Mouse (Mus musculus): ENCODE data around the gene Tmcc2.
A peak's percentile ranks its signal among the peaks of the same experiment; 100 is the strongest.

The Tmcc2 gene

DNA sequence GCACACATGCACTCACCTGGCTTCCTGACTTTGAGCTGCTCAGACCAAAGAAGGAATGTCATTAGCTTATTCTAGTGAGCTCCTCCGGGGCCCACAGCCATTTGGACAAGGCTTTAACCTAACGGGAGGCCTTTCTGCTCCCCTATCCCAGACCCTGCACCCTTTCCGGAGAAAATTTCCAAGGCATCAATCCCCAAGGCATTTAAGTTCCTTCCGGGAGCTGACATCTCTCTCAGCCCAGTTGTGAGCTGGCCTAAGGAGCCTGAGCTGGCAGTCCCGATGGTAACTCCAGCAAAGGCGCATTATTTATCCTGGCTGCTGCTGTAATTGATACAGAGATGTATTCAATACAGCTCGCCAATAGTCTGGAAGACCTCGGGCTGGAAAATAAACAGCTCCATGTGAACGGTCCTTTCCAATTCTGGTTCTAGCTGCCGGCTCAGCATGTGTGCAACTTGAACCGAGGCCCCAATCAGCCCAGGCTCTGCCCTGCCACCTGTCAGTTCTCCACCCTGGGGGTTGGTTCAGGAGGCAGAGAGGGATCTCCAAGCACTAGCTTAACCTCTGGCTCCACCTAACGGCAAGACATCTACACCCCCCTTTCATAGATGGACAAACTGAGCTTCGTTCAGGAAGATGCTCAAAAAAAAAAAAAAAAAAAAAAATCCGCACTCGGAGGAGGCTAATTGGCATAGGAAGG is 1.0 kb downstream of the Tmcc2 start:
- peak; percentile 90 to 96 for DNase-seq

DNA sequence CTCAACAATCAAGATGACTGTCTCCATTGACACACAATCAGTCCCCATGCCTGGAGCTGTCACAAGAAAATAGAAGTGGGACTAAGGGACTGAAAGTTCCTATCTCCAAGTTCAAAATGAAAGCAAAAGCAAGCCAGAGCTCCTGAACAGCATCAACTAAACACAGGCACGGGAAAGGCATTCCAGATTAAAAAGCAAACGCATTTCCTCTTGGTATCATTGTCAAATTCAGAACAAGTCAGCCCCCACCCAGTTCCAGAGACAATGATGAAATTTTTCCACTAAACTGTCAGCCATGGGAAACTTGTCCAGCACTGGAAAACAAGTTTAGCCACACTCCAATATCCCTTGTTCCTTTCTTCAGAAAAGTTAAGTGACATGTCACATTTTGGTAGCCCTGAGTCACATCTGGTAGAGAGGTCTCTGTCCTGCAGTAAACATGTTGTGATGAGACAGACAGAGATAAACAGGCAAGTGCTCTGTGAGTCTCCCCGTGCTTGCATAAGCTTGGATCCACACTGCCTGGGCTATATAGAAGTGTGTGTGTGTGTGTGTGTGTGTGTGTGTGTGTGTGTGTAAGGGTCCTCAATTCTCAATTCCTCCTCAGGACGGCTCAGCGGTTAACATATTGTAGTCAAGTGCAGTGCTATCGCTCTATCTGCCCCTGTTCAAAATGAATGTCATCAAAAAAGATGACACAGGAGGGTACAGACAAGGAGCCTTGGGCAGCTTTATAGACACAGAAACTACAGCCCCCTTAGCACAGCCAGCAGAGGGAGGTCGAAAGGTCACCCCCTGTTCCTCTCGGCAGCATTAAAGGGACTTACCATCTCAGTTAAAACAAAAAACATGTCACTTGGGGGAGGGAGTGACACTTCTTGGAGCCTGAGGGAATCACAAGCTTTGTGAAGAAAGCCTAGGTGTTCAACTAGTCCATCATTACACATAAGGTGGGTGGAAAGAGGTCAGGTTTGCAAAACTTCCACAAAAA is 2.0 kb downstream of the Tmcc2 start:
- peak in 1 of 2 experiments; percentile 38 for DNase-seq

DNA sequence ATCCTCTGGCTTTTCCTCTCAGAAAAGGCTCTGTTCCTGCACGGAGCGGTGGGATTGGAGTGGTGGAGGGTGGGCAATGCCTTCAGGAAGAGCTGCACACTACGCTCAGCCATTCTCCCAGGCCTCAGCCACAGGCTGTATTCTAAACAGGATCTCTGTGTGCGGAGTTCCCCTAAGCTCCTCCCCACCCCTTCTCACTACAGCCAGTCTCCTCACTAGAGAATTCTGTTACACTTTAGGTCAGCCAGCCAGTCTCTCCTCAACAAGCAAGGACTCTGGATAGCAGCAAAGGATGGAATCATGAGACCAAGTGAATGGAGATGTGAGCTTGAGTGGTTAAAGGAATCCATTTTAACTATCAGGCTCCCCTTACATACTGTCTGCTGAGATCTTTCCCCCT is 3.1 kb downstream of the Tmcc2 start:
- peak; percentile 67 to 72 for DNase-seq

DNA sequence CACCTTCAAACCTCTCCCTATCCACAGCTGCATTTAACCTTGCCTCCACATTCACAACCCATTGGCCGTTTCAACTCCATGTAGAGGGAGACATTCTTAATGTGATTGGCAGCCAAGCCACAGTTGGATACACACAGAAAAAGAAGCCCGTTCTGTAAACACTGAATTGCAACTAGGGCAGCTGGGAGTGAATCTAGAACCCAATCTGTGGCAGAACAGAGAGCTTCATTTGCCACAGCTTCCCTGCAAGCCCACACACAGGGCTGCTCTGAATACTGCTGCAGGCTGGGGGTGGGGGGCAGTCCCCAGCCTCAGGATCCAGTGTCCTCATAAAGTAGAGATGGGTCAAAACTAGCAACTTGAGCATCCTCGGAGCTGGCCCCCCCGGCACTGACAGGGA is 4.8 kb downstream of the Tmcc2 start:
- DNase-seq: peak in 1 of 2 experiments; percentile 32

DNA sequence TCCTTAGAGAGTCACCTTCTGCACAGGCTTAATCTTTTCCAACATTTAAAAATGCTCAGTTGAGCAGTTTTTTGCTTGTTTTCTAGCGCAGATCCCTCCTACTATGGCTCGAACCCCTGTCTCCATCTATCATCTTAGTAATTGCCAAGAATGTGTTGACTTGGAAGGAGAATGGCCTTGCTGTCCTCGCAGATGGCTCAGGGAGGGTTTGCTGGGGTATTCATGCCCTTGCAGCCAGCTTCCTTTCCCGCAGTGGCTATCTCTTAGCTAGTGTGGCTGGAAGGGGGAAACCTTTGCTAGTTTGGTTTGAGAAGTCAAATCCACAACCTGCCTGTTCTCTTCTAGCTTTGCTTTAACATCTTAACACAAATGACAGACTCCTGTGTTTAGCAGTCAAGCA is 5.4 kb downstream of the Tmcc2 start:
- peak in 1 of 2 experiments; percentile 38 for DNase-seq

DNA sequence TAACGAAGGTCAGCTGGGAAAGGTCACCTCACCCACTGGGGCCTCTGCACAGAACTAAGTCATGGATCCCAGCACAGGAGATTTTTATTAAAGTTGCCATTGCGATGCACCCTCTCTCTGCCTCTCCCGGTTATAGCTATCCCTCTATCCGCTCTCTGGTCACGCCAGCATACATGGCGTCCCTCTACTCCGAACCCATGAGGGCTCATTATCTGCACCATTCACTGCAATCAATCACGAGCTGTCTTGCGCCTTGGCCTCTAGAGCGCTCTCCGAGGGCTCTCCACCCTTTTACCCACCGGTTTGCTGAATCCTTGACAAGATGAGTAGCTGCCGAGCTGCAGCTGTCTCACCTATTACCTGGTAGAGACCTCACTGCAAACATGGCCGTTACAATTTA is 5.8 kb downstream of the Tmcc2 start:
- DNase-seq: peak in 1 of 2 experiments; percentile 23

DNA sequence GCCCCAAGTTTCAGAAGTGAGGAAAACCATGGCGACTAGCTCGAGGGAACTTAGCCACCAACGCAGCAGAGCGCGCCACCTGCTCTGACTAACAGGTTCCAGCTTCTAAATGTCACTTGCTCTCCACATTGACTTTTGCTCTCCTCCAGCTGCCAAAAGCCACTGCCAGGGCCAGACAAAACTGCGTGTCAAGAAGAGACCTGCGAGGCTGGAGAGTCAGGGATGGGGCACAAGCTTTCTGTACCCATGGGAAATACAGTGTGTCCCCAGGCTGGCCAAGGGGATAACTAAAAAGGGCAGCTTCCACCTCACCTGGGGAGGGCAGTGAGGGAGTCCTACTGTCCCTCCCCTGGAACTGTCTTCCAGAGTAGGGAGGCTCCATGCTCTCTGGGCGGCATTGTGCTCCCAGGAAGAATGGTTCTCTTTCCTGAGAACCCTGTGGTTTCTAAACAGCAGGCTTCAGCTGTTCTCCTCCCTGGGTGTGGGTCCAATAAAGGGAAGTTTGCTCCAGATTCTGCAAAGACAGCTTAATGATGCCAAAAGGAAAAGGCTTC is 7.0 kb downstream of the Tmcc2 start:
- DNase-seq: peak; percentile 56 to 62

DNA sequence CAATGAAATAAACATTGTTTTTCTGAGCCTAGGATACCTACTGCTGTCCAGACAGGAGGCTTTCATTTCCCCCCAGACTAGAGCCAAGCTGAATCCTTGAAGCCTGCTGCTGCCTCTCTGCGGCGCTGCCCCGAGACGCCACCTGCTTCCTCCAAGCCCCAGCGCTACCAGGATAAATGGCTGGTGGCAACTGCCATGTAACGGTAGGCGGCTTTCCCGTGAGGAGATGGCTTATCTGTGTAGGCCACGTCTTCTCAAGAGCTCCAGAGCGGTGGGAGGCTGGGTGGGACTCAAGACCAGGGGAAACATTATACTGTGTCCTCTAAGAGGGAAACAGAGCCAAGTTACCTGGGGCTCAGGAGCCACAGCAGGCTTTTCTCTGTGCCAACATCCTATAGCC is 9.2 kb downstream of the Tmcc2 start:
- DNase-seq: peak; percentile 73 to 76

DNA sequence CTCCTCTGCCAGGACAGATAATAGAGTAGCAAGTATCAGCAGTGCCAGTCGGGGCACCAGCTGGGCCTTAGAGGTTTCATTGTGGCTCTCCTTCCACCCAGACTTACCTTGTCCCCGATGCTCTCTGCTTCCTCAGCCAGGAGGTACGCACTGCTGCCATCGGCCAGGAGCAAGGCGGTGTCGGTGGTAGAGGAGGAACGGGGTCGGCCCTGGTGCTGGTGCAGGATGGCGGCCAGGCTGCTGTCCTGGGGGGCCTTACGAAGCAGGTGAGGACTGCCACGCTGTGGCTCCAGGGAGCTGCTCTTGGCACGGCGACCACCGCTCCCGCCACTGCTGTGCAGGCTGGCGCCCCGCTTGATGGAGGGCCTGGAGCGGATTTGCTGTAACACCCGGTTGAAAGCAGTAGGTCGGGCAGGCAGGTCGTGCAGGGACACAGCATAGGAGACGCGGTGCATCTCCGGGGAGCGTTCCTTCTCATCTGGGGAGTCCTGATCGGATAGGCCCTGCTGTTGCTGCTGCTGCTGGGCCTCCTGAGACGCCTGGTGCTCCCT is 10.5 kb downstream of the Tmcc2 start:
- peak in 1 of 2 experiments; percentile 54 for DNase-seq

DNA sequence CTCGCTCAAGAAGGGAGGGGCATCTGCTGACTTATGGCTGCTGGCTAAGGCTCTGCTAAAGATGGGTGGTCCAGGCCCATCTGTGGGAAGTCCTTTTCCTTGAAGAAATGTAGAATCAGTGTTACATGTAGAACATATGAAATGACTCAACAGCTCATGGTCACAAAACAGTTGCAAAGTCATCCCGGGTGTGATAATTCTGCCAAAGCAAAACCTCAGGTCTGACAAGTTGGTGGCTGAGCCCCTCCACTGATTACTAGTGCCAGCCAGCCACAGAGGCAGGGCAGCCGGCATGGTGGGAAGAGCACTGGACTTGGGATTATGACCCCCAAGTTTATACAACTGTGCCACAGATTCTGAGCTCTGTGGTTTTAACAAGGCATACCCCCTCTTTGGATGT is 13.3 kb downstream of the Tmcc2 start:
- DNase-seq: no peak

DNA sequence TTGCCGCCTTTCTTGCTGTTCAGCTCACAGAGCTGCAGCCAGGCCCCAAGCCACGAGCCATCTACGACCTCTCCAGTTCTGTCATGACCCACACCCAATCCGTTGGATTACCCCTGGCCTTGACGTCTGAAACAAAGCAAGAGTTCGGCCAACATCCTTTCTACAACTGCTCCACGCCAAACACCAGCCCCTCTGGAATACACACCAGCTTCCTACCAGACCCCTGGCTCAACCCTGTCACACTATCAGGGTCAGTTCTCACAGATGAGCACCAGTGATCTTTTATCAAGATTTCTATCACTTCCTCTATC is 14.1 kb downstream of the Tmcc2 start:
- DNase-seq: no peak

DNA sequence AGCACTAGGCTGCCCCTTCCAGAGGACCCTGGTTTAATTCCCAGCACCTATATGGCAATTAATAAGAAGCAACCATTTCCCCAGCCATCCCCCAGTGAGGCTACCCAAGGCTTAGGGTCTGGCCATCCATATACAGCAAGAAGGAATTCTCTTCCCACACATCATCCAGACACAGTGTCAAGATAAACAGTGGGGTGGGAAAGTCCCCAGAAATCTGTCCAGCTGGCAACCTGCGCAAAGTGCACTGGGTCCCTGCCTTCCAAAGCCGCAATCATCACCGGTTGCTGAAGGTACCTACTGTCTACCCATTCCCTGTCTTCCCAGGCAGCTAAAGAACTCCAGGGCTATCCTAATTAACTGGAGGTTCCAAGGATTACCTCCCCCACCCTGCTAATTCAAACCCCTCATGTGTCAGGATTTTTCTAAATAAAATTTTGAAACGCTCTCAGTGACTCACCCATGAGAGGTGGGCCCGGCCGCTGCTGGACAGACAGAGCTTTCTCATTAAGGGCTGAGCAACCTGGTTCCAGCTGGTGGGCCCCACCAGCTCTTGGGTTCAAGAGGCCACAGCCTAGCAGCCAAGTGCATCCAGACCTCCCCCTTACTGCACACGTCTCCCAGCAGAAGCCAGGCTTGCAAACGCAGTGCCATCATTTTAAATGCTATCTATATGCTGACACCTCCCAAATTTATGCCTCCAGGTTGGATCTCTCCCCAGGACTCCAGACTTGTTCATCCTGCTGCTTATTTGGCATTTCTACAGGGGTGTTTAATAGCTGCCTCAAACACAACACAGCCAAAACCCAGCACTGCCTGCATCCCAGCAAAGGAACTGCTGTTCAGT is 14.6 kb downstream of the Tmcc2 start:
- DNase-seq: peak in 1 of 2 experiments; percentile 27

DNA sequence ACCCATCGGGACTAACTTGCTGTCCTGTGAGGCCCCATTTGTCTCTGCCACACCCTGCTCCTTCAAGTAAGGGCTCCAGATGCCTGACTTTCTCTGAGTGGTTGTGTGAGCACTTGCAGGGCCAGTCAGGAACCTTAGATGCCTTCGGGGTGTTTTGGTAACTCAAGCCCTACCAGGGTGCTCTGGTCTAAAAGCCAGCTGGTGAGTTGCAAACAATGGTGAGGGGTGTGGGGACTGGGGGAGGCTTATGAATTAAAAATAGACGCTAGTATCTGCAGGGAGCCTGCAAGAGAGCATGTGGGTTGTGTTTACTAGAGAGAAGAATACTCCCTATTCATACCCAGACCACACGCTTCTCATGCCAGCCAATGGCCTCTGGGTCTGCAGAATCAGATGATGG is 15.8 kb downstream of the Tmcc2 start:
- DNase-seq: no peak

DNA sequence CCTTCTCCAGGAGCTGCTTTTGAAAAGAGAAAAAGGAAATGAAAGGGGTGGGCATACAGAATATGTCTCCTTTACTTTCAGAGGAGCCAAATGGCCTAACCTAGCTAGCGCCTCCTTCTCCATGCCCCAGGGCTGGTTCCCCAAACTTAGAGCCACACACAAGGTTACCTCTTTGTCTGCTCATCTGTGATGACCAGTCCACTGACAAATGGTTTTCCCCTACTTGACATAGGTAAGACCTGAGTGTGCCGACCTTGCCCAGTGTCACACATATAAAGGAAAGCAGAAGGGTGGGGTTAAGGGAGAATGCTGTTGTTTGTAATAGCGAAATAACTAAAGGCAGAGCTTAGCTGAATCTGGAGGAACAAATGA is 16.2 kb downstream of the Tmcc2 start:
- no peak for DNase-seq

DNA sequence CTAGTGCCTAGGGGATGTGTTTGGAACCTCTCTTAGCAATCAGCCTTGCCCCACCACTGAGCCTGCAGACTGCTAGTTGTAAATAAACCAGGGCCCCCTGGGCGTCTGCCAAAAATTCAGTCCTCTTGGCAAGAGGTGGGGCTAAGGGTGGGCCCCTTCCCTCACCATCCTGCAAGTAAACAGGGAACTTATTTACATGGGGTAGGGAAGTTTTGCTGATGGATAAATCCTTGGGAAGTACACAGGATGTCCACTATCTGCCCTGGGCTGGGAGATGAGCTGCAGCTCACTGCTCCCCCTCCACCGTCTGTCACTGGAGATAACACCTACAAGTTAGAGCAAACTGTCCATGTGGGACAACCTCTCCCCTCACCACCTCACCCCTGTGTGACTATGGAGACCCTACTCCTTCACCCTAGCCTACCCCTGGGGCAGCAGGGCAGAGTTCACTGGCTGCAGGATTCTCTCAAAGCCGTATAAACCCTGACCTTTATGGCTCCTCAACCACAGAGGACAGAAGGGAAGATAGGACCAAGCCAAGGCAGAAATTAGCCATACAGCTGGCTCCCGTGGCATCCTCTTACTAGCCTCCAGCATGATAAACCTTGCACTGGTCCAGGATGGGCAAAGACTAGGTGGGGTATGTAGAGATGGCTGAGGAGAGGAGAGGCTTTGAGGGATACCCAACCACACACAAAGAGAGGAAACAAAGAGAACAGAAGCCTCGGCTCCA is 16.8 kb downstream of the Tmcc2 start:
- DNase-seq: peak in 1 of 2 experiments; percentile 41

DNA sequence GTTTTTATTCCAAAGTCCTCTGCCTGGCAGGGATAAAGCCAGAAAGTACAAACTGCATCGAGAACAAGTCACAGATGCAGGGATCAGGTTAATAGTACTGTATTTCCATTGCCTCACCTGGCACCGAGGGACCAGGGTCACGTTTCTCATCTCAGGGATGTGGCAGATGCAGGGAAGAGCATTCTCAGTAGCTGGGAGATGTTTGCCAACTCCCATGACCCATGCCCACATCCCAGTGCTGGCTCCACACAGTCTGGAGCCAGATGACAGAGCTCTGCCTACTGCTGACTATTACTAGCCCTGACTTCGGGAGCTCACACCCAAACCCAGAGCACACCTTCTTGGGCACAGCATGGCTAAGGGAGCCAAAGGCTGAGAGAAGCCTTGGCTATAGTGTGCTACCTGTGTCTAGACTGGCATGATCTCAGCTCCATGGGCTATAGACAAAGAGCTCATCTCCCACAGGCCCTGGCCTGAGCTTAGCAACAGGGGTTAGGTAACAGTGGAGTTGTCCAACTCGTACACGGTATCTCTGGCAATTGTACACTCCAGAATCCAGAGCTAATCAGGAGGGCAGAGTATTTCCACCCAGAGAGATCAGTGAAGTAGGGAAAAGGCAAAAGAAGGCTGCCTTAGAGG is 18.1 kb downstream of the Tmcc2 start:
- no peak for DNase-seq

DNA sequence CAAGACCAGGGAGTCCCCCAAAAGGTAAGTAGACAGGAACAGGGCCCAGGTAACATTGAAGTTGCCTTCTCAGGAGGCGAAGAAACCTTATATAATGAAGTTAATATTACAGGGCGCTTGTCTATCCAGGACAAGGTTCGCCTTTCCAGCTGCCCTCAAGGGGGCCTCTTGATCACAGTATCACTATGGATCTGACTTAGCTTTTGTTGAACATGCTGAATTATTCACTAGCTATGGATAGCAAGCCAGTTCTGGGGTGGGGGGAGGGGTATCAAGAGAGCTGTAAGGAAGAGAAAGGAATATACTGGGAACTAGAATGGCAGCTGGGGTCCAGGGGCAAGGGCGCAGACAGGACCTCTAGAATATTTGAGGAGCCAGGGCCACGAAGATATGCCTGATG is 18.7 kb downstream of the Tmcc2 start:
- DNase-seq: no peak

DNA sequence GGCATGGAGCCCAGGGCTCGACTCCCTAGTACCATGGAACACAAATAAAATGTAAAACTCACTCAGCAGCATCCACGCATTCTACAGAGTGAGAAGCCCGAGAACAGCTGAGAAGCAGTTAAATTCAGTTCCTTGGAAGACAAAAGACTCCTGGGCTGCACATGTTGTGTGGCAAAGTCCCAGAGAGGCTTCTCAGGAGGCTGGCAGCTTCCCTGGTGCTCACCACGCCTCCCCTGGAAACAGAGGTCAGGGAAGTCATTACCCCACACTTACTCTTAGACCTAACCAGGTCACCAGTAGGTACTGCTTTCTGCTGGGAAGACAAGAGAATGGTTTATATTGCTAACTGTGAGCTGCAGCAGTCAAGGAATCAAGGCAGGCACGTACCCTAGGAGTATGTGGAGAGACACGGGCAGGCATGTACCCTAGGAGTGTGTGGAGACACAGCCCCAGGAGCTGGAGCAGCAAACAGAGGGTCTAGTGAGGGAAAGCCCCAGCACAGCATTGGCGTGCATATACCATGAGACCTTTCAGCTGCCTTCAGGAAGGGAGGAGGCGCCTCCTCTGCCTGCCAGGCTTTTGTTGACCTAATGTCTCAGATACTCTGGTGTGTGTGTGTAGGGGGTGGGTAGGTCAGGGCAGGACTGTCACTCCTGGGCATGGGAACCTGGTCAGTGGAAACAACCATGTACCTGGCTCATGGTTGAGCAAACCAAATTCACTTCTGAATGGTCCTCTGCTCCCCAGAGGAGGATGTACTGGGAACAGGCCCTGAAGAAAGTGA is 19.6 kb downstream of the Tmcc2 start:
- no peak for DNase-seq

DNA sequence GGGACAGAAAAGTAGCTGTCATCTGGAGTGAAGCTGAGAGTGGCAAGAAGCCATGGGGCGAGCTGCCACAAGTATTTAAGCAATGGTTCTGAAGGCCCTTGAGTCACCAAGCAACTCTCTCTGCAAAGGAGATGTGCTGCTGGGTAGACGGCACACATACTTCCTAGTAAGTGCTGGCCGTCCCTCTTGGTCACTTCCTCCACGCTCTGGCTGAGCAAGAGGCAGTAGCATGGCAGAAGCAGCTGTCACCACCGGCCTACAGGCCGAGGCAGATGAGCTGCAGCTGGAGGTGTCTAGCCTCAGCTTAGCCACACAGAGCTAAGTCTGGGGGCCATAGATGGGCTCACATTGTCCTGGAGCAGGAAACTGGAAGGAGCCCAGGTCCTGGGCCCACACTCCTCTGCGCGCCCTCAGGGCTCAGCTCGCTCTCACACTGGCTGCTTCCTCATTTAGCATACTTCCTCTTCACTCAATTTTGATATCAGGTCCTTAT is 20.4 kb downstream of the Tmcc2 start:
- peak in 1 of 2 experiments; percentile 38 for DNase-seq

Measured in cerebellum, adult 18-20 months (tissue).